Mouse (Mus musculus) forebrain, embryonic 16.5 days (tissue): Measurements from ENCODE around the gene Mavs. TPM values are rescaled to one million over a fixed set of nuclear protein-coding genes. Genes with fewer than 3 reads are reported as not detected.
A peak's percentile ranks its signal among the peaks of the same experiment; 100 is the strongest.

Source experiments
- ATAC-seq: fragments of 200-750 bp; cut with Nextera tagmentation; 2 replicates; pipeline ENCODE4 v1.8.0; 2017; ENCODE audit warnings: mild to moderate bottlenecking, moderate library complexity
- H3K27ac ChIP-seq: fragments of 300-500 bp; sonication (generic); 2 replicates; pipeline ENCODE4 v1.5.1; 2014; ENCODE audit warnings: low read length, control low read depth
- H3K27me3 ChIP-seq: fragments of 300-500 bp; sonication (generic); replicated peaks from 2 replicates; pipeline ENCODE4 v1.6.1; 2014; ENCODE audit warnings: low read length; ENCODE audit not compliant: control insufficient read depth, insufficient read depth
- H3K36me3 ChIP-seq: fragments of 300-500 bp; sonication (generic); 2 replicates; pipeline ENCODE4 v1.6.1; 2014; ENCODE audit not compliant: control insufficient read depth, insufficient read depth
- H3K4me1 ChIP-seq: fragments of 300-500 bp; sonication (generic); replicated peaks from 2 replicates; pipeline ENCODE4 v1.6.1; 2014; ENCODE audit warnings: low read length; ENCODE audit not compliant: control insufficient read depth, insufficient read depth
- H3K4me2 ChIP-seq: fragments of 300-500 bp; sonication (generic); 2 replicates; pipeline ENCODE4 v1.6.1; 2014; ENCODE audit warnings: mild to moderate bottlenecking, low read length, control low read depth
- H3K4me3 ChIP-seq: fragments of 300-500 bp; sonication (generic); replicated peaks from 2 replicates; pipeline ENCODE4 v1.5.1; 2014; ENCODE audit warnings: mild to moderate bottlenecking, low read length, control low read depth
- H3K9ac ChIP-seq: fragments of 300-500 bp; sonication (generic); replicated peaks from 2 replicates; pipeline ENCODE4 v1.6.1; 2014; ENCODE audit warnings: low read depth, low read length, control low read depth
- H3K9me3 ChIP-seq: fragments of 300-500 bp; sonication (generic); 2 replicates; pipeline ENCODE4 v1.6.1; 2016; ENCODE audit warnings: low read length; ENCODE audit not compliant: control insufficient read depth
- WGBS: fragments of 180-500 bp; shearing (Covaris S2); extraction: QIAGEN DNeasy Blood & Tissue Kit; methylation state at CpG from one replicate; pipeline ENCODE4 v1.1.7; 2014; 5-methylcytosine and 5-hydroxymethylcytosine counted together
- polyA plus RNA-seq: library from polyadenylated mRNA; unstranded; fragments of >200 nt; fragmentation: Nextera tagmentation; extraction: Ambion mirVana; gene quantifications from 2 replicates; pipeline ENCODE4 v1.2.1, GENCODE M21; 2015

The Mavs gene
- polyA plus RNA-seq, 1 experiment from 2014 or later: 5.7 TPM

- Histone ChIP-seq H3K4me2 (peak overlapping the region; percentile 79), H3K4me1 (peaks cover 13% of the 10 kb centered on the region), H3K36me3 (0 out of 2 replicates have a peak, but pooled peaks cover 2% of the 10 kb centered on the region), H3K4me3 (peak overlapping the region; percentile 78), H3K9me3 (no peaks in the 10 kb centered on the region), H3K27me3 (no peaks in the 10 kb centered on the region), H3K9ac (peak overlapping the region; percentile 91), H3K27ac (peak overlapping the region; percentile 95)
- 79% methylated on average over 4 of the region's 4 CpGs for WGBS
- no peak for ATAC-seq
Measured at GRCm38 (mm10) chr2:131209125-131209795, 24.6 kb upstream of the Mavs start.

DNA sequence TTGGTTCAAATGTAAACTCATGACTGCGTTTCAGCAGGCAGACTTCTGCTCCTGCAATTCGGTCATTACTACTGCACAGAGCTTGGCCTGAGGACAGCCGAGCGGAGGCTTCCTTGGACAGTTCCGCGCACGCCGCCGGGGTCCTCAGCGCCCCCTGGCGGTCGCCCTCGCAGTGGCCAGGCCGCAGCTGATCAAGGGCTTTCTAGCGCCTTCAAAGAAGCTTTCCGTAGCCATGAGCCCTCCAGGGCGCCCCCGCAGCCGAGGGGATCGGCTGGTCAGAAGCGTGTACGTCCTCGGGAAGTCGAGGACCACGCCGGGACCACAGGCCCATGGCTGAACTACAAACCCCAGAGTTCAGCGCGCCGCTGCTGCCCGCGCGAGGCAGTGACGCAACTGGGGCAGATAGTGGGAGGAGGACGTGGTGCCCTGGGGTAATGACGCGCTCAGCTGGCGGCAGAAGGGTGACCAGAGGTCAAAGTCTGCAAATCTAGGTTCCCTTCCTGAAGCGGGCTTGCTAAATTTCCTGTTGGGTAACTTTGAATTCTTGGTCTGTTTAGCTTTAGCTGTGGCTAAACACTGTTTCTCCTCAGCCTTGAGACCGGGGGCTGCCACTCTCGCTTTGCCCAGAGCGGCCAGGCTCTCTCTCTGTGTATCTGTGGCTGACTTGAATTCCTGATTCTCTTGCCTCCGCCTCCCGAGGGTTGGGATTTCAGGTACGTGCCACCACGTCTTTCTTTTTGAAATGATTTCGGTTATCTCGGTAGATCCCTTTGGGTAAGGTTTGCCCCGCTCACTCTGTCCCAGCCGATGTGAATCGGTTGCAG is 23.7 kb upstream of the Mavs start:
- Histone ChIP-seq H3K27ac (peak overlapping the region; percentile 95), H3K27me3 (no peaks in the 10 kb centered on the region), H3K9ac (peak overlapping the region; percentile 91), H3K4me2 (peak overlapping the region; percentile 79), H3K9me3 (no peaks in the 10 kb centered on the region), H3K4me1 (peaks cover 13% of the 10 kb centered on the region), H3K4me3 (peak overlapping the region; percentile 78), H3K36me3 (0 out of 2 replicates have a peak, but pooled peaks cover 2% of the 10 kb centered on the region)
- under 1% methylated on average over 50 of the region's 50 CpGs for WGBS
- ATAC-seq: peak; percentile 98

DNA sequence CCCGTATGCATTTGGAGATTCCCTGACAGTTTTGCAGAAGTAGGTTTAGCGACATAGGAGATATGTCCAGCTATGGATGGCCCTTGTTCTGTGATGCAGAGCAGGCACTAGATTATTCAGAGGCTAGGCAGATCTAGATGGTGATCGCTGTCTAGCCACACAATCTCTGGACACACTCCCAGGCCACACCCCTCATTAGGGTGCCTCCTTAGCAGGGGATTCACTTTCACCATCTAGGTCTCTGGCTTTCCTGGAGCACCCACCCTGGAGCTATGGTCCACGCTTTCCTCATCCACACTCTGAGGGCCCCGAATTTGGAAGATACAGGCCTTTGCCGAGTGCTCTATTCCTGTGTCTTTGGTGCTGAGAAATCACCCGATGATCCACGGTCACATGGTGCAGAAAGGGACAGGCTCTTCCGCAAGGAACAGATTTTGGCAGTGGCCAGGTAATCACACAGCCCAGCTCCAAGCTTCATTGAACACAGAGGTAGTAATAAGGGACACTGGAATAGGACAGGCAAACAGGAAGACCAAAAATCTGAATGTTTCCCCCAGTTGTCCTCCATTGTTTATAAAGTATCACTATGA is 22.7 kb upstream of the Mavs start:
- H3K4me3 ChIP-seq: peak overlapping the region; percentile 78
- ATAC-seq: no peak
- peaks cover 13% of the 10 kb centered on the region for H3K4me1 ChIP-seq
- WGBS: 64% methylated on average over 9 of the region's 9 CpGs
- H3K27ac ChIP-seq: no peak overlapping the region
- no peaks in the 10 kb centered on the region for H3K9me3 ChIP-seq
- H3K27me3 ChIP-seq: no peaks in the 10 kb centered on the region
- peak overlapping the region; percentile 91 for H3K9ac ChIP-seq
- peak overlapping the region; percentile 79 for H3K4me2 ChIP-seq
- 0 out of 2 replicates have a peak, but pooled peaks cover 2% of the 10 kb centered on the region for H3K36me3 ChIP-seq

DNA sequence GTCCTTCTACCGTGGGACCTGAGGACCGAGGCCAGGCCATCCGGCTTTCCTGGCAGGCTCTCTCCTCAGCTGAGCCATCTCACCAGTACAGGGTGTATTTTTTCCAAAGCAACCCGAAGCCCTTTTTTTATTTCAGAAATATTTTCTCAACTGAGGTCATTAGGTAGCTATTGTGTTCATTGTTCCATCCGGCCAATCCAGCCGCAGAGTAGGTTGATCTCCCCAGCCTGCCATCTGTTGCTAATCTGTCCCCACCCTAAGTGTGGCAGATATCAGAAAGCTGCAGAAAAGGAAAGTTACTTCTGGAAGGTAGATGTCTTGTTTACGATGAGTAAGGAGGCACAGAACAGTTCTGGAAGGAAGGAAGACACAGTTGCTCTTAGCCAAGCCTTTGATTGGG is 20.1 kb upstream of the Mavs start:
- no peak overlapping the region for H3K27ac ChIP-seq
- H3K4me2 ChIP-seq: no peak overlapping the region
- WGBS: 81% methylated on average over 7 of the region's 7 CpGs
- H3K9ac ChIP-seq: no peak overlapping the region
- H3K4me3 ChIP-seq: no peak overlapping the region
- no peaks in the 10 kb centered on the region for H3K27me3 ChIP-seq
- no peaks in the 10 kb centered on the region for H3K9me3 ChIP-seq
- H3K36me3 ChIP-seq: 0 out of 2 replicates have a peak, but pooled peaks cover 2% of the 10 kb centered on the region
- H3K4me1 ChIP-seq: peaks cover 13% of the 10 kb centered on the region
- no peak for ATAC-seq

- H3K4me1 ChIP-seq: peaks cover 2% of the 10 kb centered on the region
- H3K9ac ChIP-seq: no peak overlapping the region
- 0 out of 2 replicates have a peak, but pooled peaks cover 2% of the 10 kb centered on the region for H3K36me3 ChIP-seq
- no peak overlapping the region for H3K4me3 ChIP-seq
- no peak overlapping the region for H3K4me2 ChIP-seq
- ATAC-seq: no peak
- H3K27ac ChIP-seq: no peak overlapping the region
- 89% methylated on average over 7 of the region's 7 CpGs for WGBS
- no peaks in the 10 kb centered on the region for H3K9me3 ChIP-seq
- no peaks in the 10 kb centered on the region for H3K27me3 ChIP-seq
Measured at GRCm38 (mm10) chr2:131215941-131216858, 17.7 kb upstream of the Mavs start.

GRCm38 (mm10) chr2:131220030-131220429 is 13.8 kb upstream of the Mavs start:
- H3K4me1 ChIP-seq: no peaks in the 10 kb centered on the region
- no peaks in the 10 kb centered on the region for H3K9me3 ChIP-seq
- ATAC-seq: no peak
- H3K27ac ChIP-seq: no peak overlapping the region
- no peak overlapping the region for H3K4me3 ChIP-seq
- WGBS: 78% methylated on average over 4 of the region's 4 CpGs
- H3K4me2 ChIP-seq: no peak overlapping the region
- no peaks in the 10 kb centered on the region for H3K27me3 ChIP-seq
- no peak overlapping the region for H3K9ac ChIP-seq
- no peaks in the 10 kb centered on the region for H3K36me3 ChIP-seq

- Histone ChIP-seq H3K9ac (no peak overlapping the region), H3K36me3 (no peaks in the 10 kb centered on the region), H3K4me2 (no peak overlapping the region), H3K27ac (no peak overlapping the region), H3K4me3 (no peak overlapping the region), H3K27me3 (no peaks in the 10 kb centered on the region), H3K9me3 (no peaks in the 10 kb centered on the region), H3K4me1 (no peaks in the 10 kb centered on the region)
- WGBS: 87% methylated on average over 3 of the region's 3 CpGs
- no peak for ATAC-seq
Measured at GRCm38 (mm10) chr2:131221853-131222515, 11.9 kb upstream of the Mavs start.

DNA sequence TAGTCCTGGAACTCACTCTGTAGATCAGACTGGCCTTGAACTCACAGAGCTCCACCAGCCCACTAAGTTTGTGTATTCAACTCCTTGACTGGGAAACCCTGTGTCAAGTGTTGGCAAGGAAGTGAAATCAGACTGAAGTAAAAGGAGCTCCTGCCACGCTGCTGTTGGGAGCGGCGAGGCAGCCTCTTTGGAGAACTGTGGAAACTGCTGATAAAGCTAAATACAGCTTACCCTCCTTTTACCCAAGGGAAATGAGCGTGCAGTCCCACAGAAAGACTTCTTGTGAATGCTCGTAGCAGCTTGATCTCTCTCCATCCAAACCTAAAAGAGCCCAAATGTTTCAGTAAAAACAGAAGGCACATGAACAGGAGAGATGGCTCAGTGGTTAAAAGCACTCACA is 11.3 kb upstream of the Mavs start:
- H3K36me3 ChIP-seq: no peaks in the 10 kb centered on the region
- ATAC-seq: no peak
- no peak overlapping the region for H3K4me2 ChIP-seq
- no peaks in the 10 kb centered on the region for H3K27me3 ChIP-seq
- no peaks in the 10 kb centered on the region for H3K4me1 ChIP-seq
- no peaks in the 10 kb centered on the region for H3K9me3 ChIP-seq
- no peak overlapping the region for H3K9ac ChIP-seq
- H3K27ac ChIP-seq: no peak overlapping the region
- 63% methylated on average over 5 of the region's 5 CpGs for WGBS
- H3K4me3 ChIP-seq: no peak overlapping the region
